Mouse (Mus musculus) CH12.LX (cell line): Measurements from ENCODE around the gene Unk. TPM values are rescaled to one million over a fixed set of nuclear protein-coding genes. Genes with fewer than 3 reads are reported as not detected.

Experiments
- DNase-seq: peaks from one replicate; pipeline ENCODE4 v3.0.0-alpha.2; 2013; ENCODE audit errors: extremely low read depth
- H3K27ac ChIP-seq: 2 replicates; pipeline ENCODE4 v1.5.1; 2012; ENCODE audit warnings: low read depth, mild to moderate bottlenecking, control low read depth, moderate library complexity; ENCODE audit not compliant: insufficient read depth
- H3K27me3 ChIP-seq: replicated peaks from 2 replicates; pipeline ENCODE3; 2012; ENCODE audit warnings: inconsistent platforms
- H3K36me3 ChIP-seq, 2 experiments: replicated peaks in 1 of 2; 2 replicates each; pipeline versions ENCODE3 to v1.6.1; 2012; ENCODE audit warnings: inconsistent platforms in 1 of 2, low read length in 1 of 2, mild to moderate bottlenecking in 1 of 2, mixed read lengths in 1 of 2, moderate library complexity in 1 of 2; ENCODE audit not compliant: control insufficient read depth in 1 of 2, insufficient read depth in 1 of 2
- H3K4me1 ChIP-seq, 2 experiments: 2 replicates each; pipeline ENCODE4 v1.6.1; 2012; ENCODE audit warnings: inconsistent platforms in 1 of 2, moderate library complexity in 1 of 2; ENCODE audit not compliant: insufficient read depth in 2 of 2, control insufficient read depth in 1 of 2
- H3K4me2 ChIP-seq: 2 replicates; pipeline ENCODE4 v1.6.1; 2012; ENCODE audit warnings: low read depth, mild to moderate bottlenecking, control low read depth; ENCODE audit not compliant: poor library complexity, insufficient read depth, severe bottlenecking
- H3K4me3 ChIP-seq, 3 experiments: fragments of 150-350 bp in 1 of 3; sonication (generic) in 1 of 3; replicated peaks in 1 of 3; 2 replicates each; pipeline versions ENCODE3 to v1.5.1; 2011 to 2012; ENCODE audit warnings: low read depth in 2 of 3, low read length in 2 of 3, mild to moderate bottlenecking in 2 of 3, moderate library complexity in 2 of 3, control low read depth in 1 of 3, improper control_type of control experiment in 1 of 3, inconsistent platforms in 1 of 3, mixed read lengths in 1 of 3; ENCODE audit not compliant: poor library complexity in 1 of 3
- H3K79me2 ChIP-seq: replicated peaks from 2 replicates; pipeline ENCODE4 v1.6.1; 2012; ENCODE audit warnings: mild to moderate bottlenecking, moderate library complexity; ENCODE audit not compliant: control insufficient read depth, poor library complexity, insufficient read depth, severe bottlenecking; ENCODE audit errors: extremely low read depth
- H3K9ac ChIP-seq: 2 replicates; pipeline ENCODE4 v1.6.1; 2012; ENCODE audit warnings: low read depth, mild to moderate bottlenecking, control low read depth, moderate library complexity; ENCODE audit not compliant: insufficient read depth
- H3K9me3 ChIP-seq: replicated peaks from 2 replicates; pipeline ENCODE3; 2012; ENCODE audit warnings: low read length, inconsistent platforms, mixed read lengths
- BHLHE40 ChIP-seq: IDR thresholded peaks from 2 replicates; pipeline ENCODE4 v1.6.1; 2011; ENCODE audit warnings: mild to moderate bottlenecking, low read depth, low read length, improper control_type of control experiment
- CHD1 ChIP-seq: IDR thresholded peaks from 2 replicates; pipeline ENCODE4 v1.6.1; 2012; ENCODE audit warnings: low read depth, low read length, improper control_type of control experiment, inconsistent platforms
- CHD2 ChIP-seq: IDR thresholded peaks from 2 replicates; pipeline ENCODE4 v1.6.1; 2011; ENCODE audit warnings: low read length, improper control_type of control experiment
- E2F4 ChIP-seq: IDR thresholded peaks from 2 replicates; pipeline ENCODE4 v1.6.1; 2011; ENCODE audit warnings: low read depth, low read length, improper control_type of control experiment; ENCODE audit not compliant: insufficient replicate concordance
- ETS1 ChIP-seq: conservative IDR thresholded peaks from 2 replicates; pipeline ENCODE4 v1.6.1; 2012; ENCODE audit warnings: low read depth, mild to moderate bottlenecking, inconsistent platforms, low read length, improper control_type of control experiment, moderate library complexity
- GABPA ChIP-seq: IDR thresholded peaks from 2 replicates; pipeline ENCODE4 v1.6.1; 2012; ENCODE audit warnings: low read depth, low read length, improper control_type of control experiment, inconsistent platforms; ENCODE audit not compliant: insufficient replicate concordance
- HCFC1 ChIP-seq: IDR thresholded peaks from 2 replicates; pipeline ENCODE4 v1.6.1; 2012; ENCODE audit warnings: low read depth, mild to moderate bottlenecking, inconsistent platforms, low read length, improper control_type of control experiment
- IRF4 ChIP-seq: IDR thresholded peaks from 2 replicates; pipeline ENCODE4 v1.6.1; 2014; ENCODE audit warnings: low read depth, mild to moderate bottlenecking, inconsistent platforms, low read length, improper control_type of control experiment
- JUN ChIP-seq: IDR thresholded peaks from 2 replicates; pipeline ENCODE4 v1.6.1; 2011; ENCODE audit warnings: low read depth, mild to moderate bottlenecking, low read length, improper control_type of control experiment, moderate library complexity; ENCODE audit not compliant: insufficient read depth
- JUND ChIP-seq: conservative IDR thresholded peaks from 2 replicates; pipeline ENCODE4 v1.6.1; 2011; ENCODE audit warnings: low read depth, low read length, improper control_type of control experiment
- KAT2A ChIP-seq: IDR thresholded peaks from 2 replicates; pipeline ENCODE4 v1.6.1; 2012; ENCODE audit warnings: low read length, improper control_type of control experiment, inconsistent platforms; ENCODE audit not compliant: insufficient replicate concordance
- MAFK ChIP-seq: IDR thresholded peaks from 2 replicates; pipeline ENCODE4 v1.6.1; 2011; ENCODE audit warnings: low read length, improper control_type of control experiment; ENCODE audit not compliant: insufficient replicate concordance
- MAX ChIP-seq: IDR thresholded peaks from 2 replicates; pipeline ENCODE4 v1.6.1; 2011; ENCODE audit warnings: low read length, improper control_type of control experiment
- MXI1 ChIP-seq: IDR thresholded peaks from 2 replicates; pipeline ENCODE4 v1.6.1; 2011; ENCODE audit warnings: mild to moderate bottlenecking, low read depth, low read length, improper control_type of control experiment
- MYC ChIP-seq: IDR thresholded peaks from 2 replicates; pipeline ENCODE4 v1.6.1; 2011; ENCODE audit warnings: low read depth, mild to moderate bottlenecking, improper control_type of control experiment, low read length
- NELFE ChIP-seq: IDR thresholded peaks from 2 replicates; pipeline ENCODE4 v1.6.1; 2011; ENCODE audit warnings: low read depth, low read length, improper control_type of control experiment
- NRF1 ChIP-seq: IDR thresholded peaks from 2 replicates; pipeline ENCODE4 v1.6.1; 2014; ENCODE audit warnings: low read depth, mild to moderate bottlenecking, inconsistent platforms, low read length, improper control_type of control experiment, moderate library complexity
- PAX5 ChIP-seq: IDR thresholded peaks from 2 replicates; pipeline ENCODE4 v1.6.1; 2012; ENCODE audit warnings: low read length, inconsistent platforms, mixed read lengths
- POLR2A ChIP-seq: IDR thresholded peaks from 2 replicates; pipeline ENCODE4 v1.6.1; 2011; ENCODE audit warnings: low read depth, mild to moderate bottlenecking, improper control_type of control experiment, low read length
- SIN3A ChIP-seq: IDR thresholded peaks from 2 replicates; pipeline ENCODE4 v1.6.1; 2012; ENCODE audit warnings: low read length, improper control_type of control experiment, inconsistent platforms
- SMC3 ChIP-seq: IDR thresholded peaks from 2 replicates; pipeline ENCODE4 v1.6.1; 2011; ENCODE audit warnings: low read depth, low read length, improper control_type of control experiment
- TCF12 ChIP-seq: IDR thresholded peaks from 2 replicates; pipeline ENCODE4 v1.6.1; 2014; ENCODE audit warnings: low read depth, mild to moderate bottlenecking, inconsistent platforms, low read length, improper control_type of control experiment
- USF1 ChIP-seq: IDR thresholded peaks from 2 replicates; pipeline ENCODE4 v1.6.1; 2014; ENCODE audit warnings: low read depth, mild to moderate bottlenecking, inconsistent platforms, low read length, improper control_type of control experiment
- USF2 ChIP-seq: conservative IDR thresholded peaks from 2 replicates; pipeline ENCODE4 v1.6.1; 2011; ENCODE audit warnings: low read depth, low read length, improper control_type of control experiment
- ZC3H11A ChIP-seq: IDR thresholded peaks from 2 replicates; pipeline ENCODE4 v1.6.1; 2012; ENCODE audit warnings: low read depth, mild to moderate bottlenecking, inconsistent platforms, low read length, improper control_type of control experiment
- ZKSCAN1 ChIP-seq: IDR thresholded peaks from 2 replicates; pipeline ENCODE4 v1.6.1; 2012; ENCODE audit warnings: low read depth, inconsistent platforms, low read length, improper control_type of control experiment, borderline replicate concordance
- ZMIZ1 ChIP-seq: IDR thresholded peaks from 2 replicates; pipeline ENCODE4 v1.6.1; 2012; ENCODE audit warnings: low read depth, mild to moderate bottlenecking, inconsistent platforms, low read length, improper control_type of control experiment
- ZNF384 ChIP-seq: IDR thresholded peaks from 2 replicates; pipeline ENCODE4 v1.6.1; 2012; ENCODE audit warnings: low read depth, low read length, improper control_type of control experiment, inconsistent platforms
- dilution Hi-C: fragments of 300-500 bp; cut with MboI; formaldehyde crosslinking; loops from 2 replicates; pipeline ENCODE4 v1.14.3; 2020; ENCODE audit warnings: low sequenced_read_pairs; ENCODE audit not compliant: extremely low pct_unique_long_range_greater_than_20kb, extremely low pct_ligation_motif_present
- in situ Hi-C: fragments of 300-500 bp; cut with MboI; formaldehyde crosslinking; loops from 3 replicates; pipeline ENCODE4 v1.14.3; 2019; ENCODE audit warnings: low sequenced_read_pairs, low pct_ligation_motif_present, low pct_unique_long_range_greater_than_20kb, mixed read lengths
- polyA plus RNA-seq: library from polyadenylated mRNA; unstranded; fragments of >175 nt; gene quantifications from 2 replicates; pipeline ENCODE4 v1.2.1, GENCODE M21; 2012; ENCODE audit warnings: low read depth; ENCODE audit not compliant: insufficient read length
- total RNA-seq, 2 experiments: library from RNA; depleted of rRNA; stranded (reverse); fragments of 300-350 nt in 1 of 2; fragments of >200 nt in 1 of 2; gene quantifications; 2 replicates each; pipeline ENCODE4 v1.2.3; 2012 to 2014

Unk gene
- total and polyA plus RNA-seq, 3 experiments: 20.9 to 35.0 (median 24.7) TPM

GRCm38 (mm10) chr11:116100385-116100784 lies 70.3 kb downstream of the Unk start:
- no peak overlapping the region for H3K9ac ChIP-seq
- dilution Hi-C loops: no loop called here
- no peak overlapping the region for H3K27ac ChIP-seq
- no peak overlapping the region for H3K4me2 ChIP-seq
- peaks cover 5% of the 10 kb centered on the region for H3K9me3 ChIP-seq
- peaks cover 8 to 14% of the 10 kb centered on the region in 2 experiments for H3K4me1 ChIP-seq
- H3K27me3 ChIP-seq: peaks cover 4% of the 10 kb centered on the region
- TF ChIP-seq ZKSCAN1 (no peak), ZC3H11A (no peak), ZNF384 (no peak), NELFE (no peak), ZMIZ1 (no peak), JUND (no peak), CHD1 (no peak), POLR2A (no peak), MAFK (no peak), USF2 (no peak), JUN (no peak), NRF1 (no peak), IRF4 (no peak), E2F4 (no peak), MXI1 (no peak), SIN3A (no peak), GABPA (no peak), ETS1 (no peak), USF1 (no peak)
- TF ChIP-seq, all 38 proteins: peak for 0
- no peaks in the 10 kb centered on the region for H3K36me3 ChIP-seq
- DNase-seq: no peak
- no peaks in the 10 kb centered on the region for H3K79me2 ChIP-seq
- in situ Hi-C loops: no loop called here
- no peak overlapping the region for H3K4me3 ChIP-seq

DNA sequence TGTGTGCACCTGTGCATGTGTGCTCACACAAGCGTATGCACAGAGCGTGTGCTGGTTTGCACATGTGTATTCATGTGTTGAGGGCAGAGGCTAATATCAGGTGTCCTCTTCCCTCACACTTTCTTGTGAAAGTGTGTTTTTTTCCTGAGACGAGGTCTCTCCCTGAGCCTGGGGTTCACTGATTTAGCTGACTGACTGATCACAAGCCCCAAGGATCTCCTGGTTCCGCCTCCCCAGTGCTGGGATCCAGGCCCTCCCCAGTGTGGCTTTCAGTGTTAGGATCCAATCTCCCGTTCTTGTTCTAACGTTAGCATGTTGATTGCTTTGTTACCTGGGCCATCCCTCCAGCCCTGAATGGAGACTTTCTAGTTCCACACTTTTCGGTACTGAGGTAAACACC lies 70.7 kb downstream of the Unk start:
- H3K4me1 ChIP-seq: peaks cover 8 to 14% of the 10 kb centered on the region in 2 experiments
- dilution Hi-C loops: no loop called here
- DNase-seq: no peak
- no peak overlapping the region for H3K9ac ChIP-seq
- peaks cover 4% of the 10 kb centered on the region for H3K27me3 ChIP-seq
- H3K27ac ChIP-seq: no peak overlapping the region
- H3K4me2 ChIP-seq: no peak overlapping the region
- H3K79me2 ChIP-seq: no peaks in the 10 kb centered on the region
- H3K4me3 ChIP-seq: no peak overlapping the region
- in situ Hi-C loops: no loop called here
- H3K36me3 ChIP-seq: no peaks in the 10 kb centered on the region
- H3K9me3 ChIP-seq: peaks cover 5% of the 10 kb centered on the region
- TF ChIP-seq SMC3 (no peak), TCF12 (no peak), BHLHE40 (no peak), KAT2A (no peak), MYC (no peak), CHD2 (no peak), PAX5 (no peak), MAX (no peak), MAFK (no peak), ETS1 (no peak), USF2 (no peak), GABPA (no peak), HCFC1 (no peak), POLR2A (no peak), IRF4 (no peak)
